ENCODE assay signal across 20 mouse cellular contexts in genomic region chr13:101588905-101589304, GRCm38 (mm10).
DNase-seq lines count a peak whose midpoint lies in the region; TF ChIP-seq lines count a peak whose summit lies in the region.
"Had no signal": no experiment of that assay in that cellular context is flagged by ENCODE, and none has a peak within 500 bp of the region (broad histone marks: within the 10 kb centered on the region; RNA-seq: fewer than 3 reads in every experiment).

No protein-coding gene starts in this region.

- H3K36me3 ChIP-seq in thymus, adult 2 months (ENCODE audit: control insufficient read depth, insufficient read depth, low read length): no peaks in the 10 kb centered on the region
- H3K36me3 ChIP-seq: embryonic facial prominence, embryonic 12.5 days; embryonic facial prominence, embryonic 15.5 days; heart, embryonic 10.5 days; heart, embryonic 13.5 days; hindbrain, embryonic 13.5 days had no signal

- no peak for TF ChIP-seq POLR2A in thymus, adult 2 months (IDR thresholded peaks at IDR 0.05; ENCODE audit: control insufficient read depth, extremely low read depth, insufficient read depth, low read length, poor library complexity)

- H3K4me3 ChIP-seq in thymus, adult 2 months (ENCODE audit: control insufficient read depth, insufficient read depth, low read length): no peak overlapping the region
- H3K4me3 ChIP-seq: embryonic facial prominence, embryonic 12.5 days; embryonic facial prominence, embryonic 15.5 days; heart, adult 2 months; heart, embryonic 10.5 days; heart, embryonic 13.5 days; hindbrain, embryonic 13.5 days had no signal

- TF ChIP-seq CTCF in thymus, adult 2 months (IDR thresholded peaks at IDR 0.05; ENCODE audit: borderline replicate concordance, control insufficient read depth, extremely low read depth, insufficient read depth, low read length, poor library complexity): no peak

- WGBS in thymus, adult 2 months: 47% methylated on average over 8 of the region's 8 CpGs

- H3K27ac ChIP-seq in thymus, adult 2 months (ENCODE audit: control insufficient read depth, insufficient read depth, low read length): no peak overlapping the region
- H3K27ac ChIP-seq: embryonic facial prominence, embryonic 12.5 days; embryonic facial prominence, embryonic 15.5 days; heart, adult 2 months; heart, embryonic 10.5 days; heart, embryonic 13.5 days; hindbrain, embryonic 13.5 days had no signal

- peak; percentile 21 for DNase-seq in thymus, postnatal 0 days (ENCODE audit: low spot score)
- DNase-seq in thymus, adult 2 months: no peak
- peak; percentile 45 for DNase-seq in T-cell, adult 2 months (ENCODE audit: low spot score)
- DNase-seq in naive thymus-derived CD4-positive, alpha-beta T cell, adult 2 months (ENCODE audit: low read depth): peak; percentile 57
- DNase-seq in adrenal gland, adult 8-10 months: no peak
- DNase-seq in gastrocnemius, postnatal 4 days (ENCODE audit: low spot score in 2 of 2): no peak
- DNase-seq: adrenal gland, postnatal 14 days; cerebellum, adult 11 months; cerebellum, adult 2 months; cerebellum, adult 9-11 months; cerebellum, postnatal 25 days; forebrain, postnatal 0 days; gastrocnemius, postnatal 25 days; heart, adult 2 months; kidney, adult 2 months had no signal

- H3K4me1 ChIP-seq in thymus, adult 2 months (replicated peaks; ENCODE audit: control insufficient read depth, insufficient read depth, low read length): no peaks in the 10 kb centered on the region
- H3K4me1 ChIP-seq: embryonic facial prominence, embryonic 12.5 days; embryonic facial prominence, embryonic 15.5 days; heart, embryonic 10.5 days; heart, embryonic 13.5 days; hindbrain, embryonic 13.5 days had no signal

- H3K27me3 ChIP-seq in thymus, adult 2 months (ENCODE audit: control insufficient read depth, insufficient read depth, low read length): no peaks in the 10 kb centered on the region
- H3K27me3 ChIP-seq: embryonic facial prominence, embryonic 12.5 days; embryonic facial prominence, embryonic 15.5 days; heart, embryonic 13.5 days; hindbrain, embryonic 13.5 days had no signal

Comparison
In these comparisons a context has a peak if more than half of its experiments do, and no peak if none do; other contexts are left out.
1. DNase-seq: peak in thymus, postnatal 0 days (single experiment), T-cell, adult 2 months (single experiment) and naive thymus-derived CD4-positive, alpha-beta T cell, adult 2 months (single experiment); none in thymus, adult 2 months (single experiment), adrenal gland, adult 8-10 months (single experiment) and gastrocnemius, postnatal 4 days (0 of 2).